Mouse (Mus musculus): ENCODE measurements around the gene Dennd5b.

DNA sequence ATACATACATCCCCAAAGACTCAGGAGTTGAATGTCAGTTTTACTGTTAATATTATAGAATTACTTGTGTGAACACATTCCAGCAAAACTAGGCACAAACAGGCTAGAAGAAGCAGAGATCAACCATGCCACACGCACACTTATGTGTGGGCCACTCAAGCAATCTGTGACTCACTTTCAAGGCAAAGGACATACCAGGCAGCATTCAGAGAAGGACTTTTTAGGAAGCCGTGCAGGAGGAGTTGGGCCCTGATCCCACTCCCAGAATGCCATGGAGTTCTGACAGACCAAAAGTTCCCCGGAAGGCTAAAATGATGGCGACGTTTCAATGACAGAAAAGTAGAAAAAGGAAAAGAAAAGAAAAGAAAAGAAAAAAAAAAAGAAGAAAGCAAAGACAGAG, 69.3 kb downstream of the Dennd5b start:
- TF ChIP-seq POLR2A (IDR thresholded peaks at IDR 0.05; ENCODE audit: extremely low read depth, insufficient read depth, low read length), result no peak
- TF ChIP-seq CTCF (IDR thresholded peaks at IDR 0.05; ENCODE audit: low read depth, low read length), result no peak
